Mouse (Mus musculus) lung, adult 18-20 months (tissue): ENCODE results near the gene Tmem108.
A peak's percentile ranks its signal among the peaks of the same experiment; 100 is the strongest.
"Not testable (repeated sequence)": the region's sequence is repeated elsewhere in the genome, so short reads cannot be mapped to it uniquely, and the experiment has no call there.

ENCODE experiments used
- DNase-seq, 2 experiments: peaks; one replicate each; pipeline ENCODE4 v3.0.0; 2022; ENCODE audit warnings: mixed read lengths in 2 of 2

The Tmem108 gene

GRCm38 (mm10) chr9:103678531-103679060 lies 83.0 kb downstream of the Tmem108 start:
- no peak for DNase-seq

- no peak for DNase-seq
Observed at GRCm38 (mm10) chr9:103677811-103678210, 83.8 kb downstream of the Tmem108 start.

- no peak for DNase-seq
Observed at GRCm38 (mm10) chr9:103675721-103676480, 85.7 kb downstream of the Tmem108 start.

- no peak for DNase-seq
Observed at GRCm38 (mm10) chr9:103672881-103673280, 88.8 kb downstream of the Tmem108 start.

- not testable (repeated sequence) for DNase-seq
Observed at GRCm38 (mm10) chr9:103670592-103671113, 91.0 kb downstream of the Tmem108 start.

GRCm38 (mm10) chr9:103668830-103669229 lies 92.8 kb downstream of the Tmem108 start:
- DNase-seq, result no peak

GRCm38 (mm10) chr9:103665817-103666216 lies 95.8 kb downstream of the Tmem108 start:
- no peak for DNase-seq

- DNase-seq, result no peak
Observed at GRCm38 (mm10) chr9:103664151-103664550, 97.5 kb downstream of the Tmem108 start.

- peak in 1 of 2 experiments; percentile 32 for DNase-seq
Observed at GRCm38 (mm10) chr9:103661873-103662272, 99.8 kb downstream of the Tmem108 start.

- no peak for DNase-seq
Observed at GRCm38 (mm10) chr9:103657981-103658380, 103.7 kb downstream of the Tmem108 start.

GRCm38 (mm10) chr9:103657183-103657975 lies 104.3 kb downstream of the Tmem108 start:
- no peak for DNase-seq

GRCm38 (mm10) chr9:103653995-103654587 lies 107.5 kb downstream of the Tmem108 start:
- no peak for DNase-seq

- DNase-seq, result no peak
Observed at GRCm38 (mm10) chr9:103652127-103652882, 109.3 kb downstream of the Tmem108 start.

GRCm38 (mm10) chr9:103646605-103647004 lies 115.0 kb downstream of the Tmem108 start:
- DNase-seq, result no peak

GRCm38 (mm10) chr9:103645724-103646123 lies 115.9 kb downstream of the Tmem108 start:
- DNase-seq, result no peak

- DNase-seq, result no peak
Observed at GRCm38 (mm10) chr9:103642300-103642699, 119.3 kb downstream of the Tmem108 start.

- no peak for DNase-seq
Observed at GRCm38 (mm10) chr9:103641340-103641739, 120.3 kb downstream of the Tmem108 start.

GRCm38 (mm10) chr9:103639413-103639812 lies 122.2 kb downstream of the Tmem108 start:
- no peak for DNase-seq

GRCm38 (mm10) chr9:103637451-103637850 lies 124.2 kb downstream of the Tmem108 start:
- DNase-seq, result no peak

GRCm38 (mm10) chr9:103636847-103637246 lies 124.8 kb downstream of the Tmem108 start:
- DNase-seq, result no peak

- no peak for DNase-seq
Observed at GRCm38 (mm10) chr9:103628861-103629469, 132.7 kb downstream of the Tmem108 start.

GRCm38 (mm10) chr9:103627404-103627900 lies 134.2 kb downstream of the Tmem108 start:
- no peak for DNase-seq
